Mouse (Mus musculus) small intestine, adult 2 months (tissue): Measurements from ENCODE around the gene Mipep.

Experiments used
- CTCF ChIP-seq: fragments of 200-500 bp; IDR thresholded peaks from 2 replicates; pipeline ENCODE4 v1.5.1; 2012; ENCODE audit warnings: low read depth, mild to moderate bottlenecking, control low read depth, inconsistent platforms, low read length, moderate library complexity, mixed read lengths; ENCODE audit not compliant: insufficient replicate concordance, insufficient read length; ENCODE audit errors: extremely low read depth
- POLR2A ChIP-seq: fragments of 200-500 bp; IDR thresholded peaks from 2 replicates; pipeline ENCODE4 v1.6.1; 2012; ENCODE audit warnings: low read depth, mild to moderate bottlenecking, control low read depth, inconsistent platforms, low read length, moderate library complexity

DNA sequence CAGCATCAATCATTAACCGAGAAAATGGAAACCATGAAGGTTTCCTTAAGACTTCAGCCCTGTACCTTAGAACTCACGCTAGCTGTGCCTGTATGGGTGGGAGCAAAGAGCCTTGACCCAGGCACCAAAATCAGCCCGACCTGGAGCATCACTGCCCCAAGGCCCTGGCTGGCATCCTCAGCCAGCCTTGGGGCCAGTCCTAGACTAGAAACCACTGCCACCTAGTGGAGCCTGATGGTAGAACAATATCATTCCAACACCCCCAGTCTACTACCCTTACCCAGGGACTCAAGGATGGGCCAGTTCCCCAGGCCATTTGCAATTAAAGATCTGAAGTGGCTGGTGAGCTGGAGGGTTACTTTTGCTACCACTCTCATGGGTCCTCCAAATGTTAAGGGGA, 5.7 kb downstream of the Mipep start:
- TF ChIP-seq POLR2A (no peak), CTCF (peak; percentile 61; the same call in 1 of the 2 replicates)
